Mouse (Mus musculus) macrophage (primary cell): ENCODE results near the gene Tmem251. TPM values are rescaled to one million over a fixed set of nuclear protein-coding genes. Genes with fewer than 3 reads are reported as not detected.

Source experiments
- H3K27ac ChIP-seq: fragments of 350-480 bp; formaldehyde crosslinking; 2 replicates; pipeline ENCODE4 v1.9.0; 2021
- H3K36me3 ChIP-seq: fragments of 350-480 bp; formaldehyde crosslinking; 2 replicates; pipeline ENCODE4 v1.9.0; 2021; ENCODE audit errors: inconsistent target
- H3K4me3 ChIP-seq: fragments of 350-480 bp; formaldehyde crosslinking; 2 replicates; pipeline ENCODE4 v1.9.0; 2021; ENCODE audit errors: inconsistent target
- H3K79me2 ChIP-seq: fragments of 350-480 bp; formaldehyde crosslinking; 2 replicates; pipeline ENCODE4 v1.9.0; 2021; ENCODE audit errors: inconsistent target
- WGBS: methylation state at CpG from one replicate; pipeline ENCODE4 v1.1.7; 2026; ENCODE audit warnings: inconsistent platforms; ENCODE audit not compliant: missing documents; 5-methylcytosine and 5-hydroxymethylcytosine counted together
- polyA plus RNA-seq: library from polyadenylated mRNA; stranded (reverse); fragments of 250-400 nt; gene quantifications from 3 replicates; pipeline ENCODE4 v1.2.4, GENCODE M21; 2018; ENCODE audit warnings: inconsistent platforms

Tmem251 gene
- polyA plus RNA-seq, 1 experiment from 2014 or later: 13.5 TPM

DNA sequence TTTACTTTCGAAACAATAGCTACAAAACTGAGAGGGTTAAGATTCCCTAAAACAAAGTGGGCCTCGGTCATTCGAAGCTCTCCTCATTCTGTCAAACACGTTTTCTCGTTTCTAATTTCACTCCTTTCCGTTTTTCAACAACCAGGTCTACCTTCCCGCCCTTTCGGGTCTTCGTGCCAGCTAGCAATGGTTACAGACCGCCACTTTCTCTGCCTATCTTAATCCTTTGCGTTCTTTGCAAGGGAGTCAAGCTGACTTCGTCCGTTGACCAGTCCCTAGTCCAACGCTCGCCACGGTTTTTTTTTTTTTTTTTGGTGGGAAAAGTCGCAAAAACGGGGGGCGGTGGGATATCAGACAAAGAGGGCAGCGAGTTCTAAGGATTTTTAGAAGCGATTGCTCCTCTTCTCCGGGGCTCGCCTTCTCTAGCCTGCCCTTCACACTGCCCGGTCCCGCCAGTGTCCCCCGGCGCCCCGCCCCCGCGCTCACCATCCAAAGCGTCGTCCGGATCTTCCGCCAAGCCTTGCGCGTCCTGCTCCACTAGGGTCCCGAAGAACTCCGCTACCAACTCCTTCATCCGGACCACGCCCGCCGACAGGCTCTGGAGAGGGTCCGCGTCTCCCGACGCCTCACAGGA lies 13.6 kb downstream of the Tmem251 start:
- Histone ChIP-seq H3K36me3 (peaks cover 6% of the 10 kb centered on the region; the same call in 1 of the 2 replicates), H3K79me2 (peaks cover 90% of the 10 kb centered on the region), H3K4me3 (peak overlapping the region; percentile 73), H3K27ac (peak overlapping the region; percentile 51)
- 3% methylated on average over 43 of the region's 46 CpGs for WGBS

DNA sequence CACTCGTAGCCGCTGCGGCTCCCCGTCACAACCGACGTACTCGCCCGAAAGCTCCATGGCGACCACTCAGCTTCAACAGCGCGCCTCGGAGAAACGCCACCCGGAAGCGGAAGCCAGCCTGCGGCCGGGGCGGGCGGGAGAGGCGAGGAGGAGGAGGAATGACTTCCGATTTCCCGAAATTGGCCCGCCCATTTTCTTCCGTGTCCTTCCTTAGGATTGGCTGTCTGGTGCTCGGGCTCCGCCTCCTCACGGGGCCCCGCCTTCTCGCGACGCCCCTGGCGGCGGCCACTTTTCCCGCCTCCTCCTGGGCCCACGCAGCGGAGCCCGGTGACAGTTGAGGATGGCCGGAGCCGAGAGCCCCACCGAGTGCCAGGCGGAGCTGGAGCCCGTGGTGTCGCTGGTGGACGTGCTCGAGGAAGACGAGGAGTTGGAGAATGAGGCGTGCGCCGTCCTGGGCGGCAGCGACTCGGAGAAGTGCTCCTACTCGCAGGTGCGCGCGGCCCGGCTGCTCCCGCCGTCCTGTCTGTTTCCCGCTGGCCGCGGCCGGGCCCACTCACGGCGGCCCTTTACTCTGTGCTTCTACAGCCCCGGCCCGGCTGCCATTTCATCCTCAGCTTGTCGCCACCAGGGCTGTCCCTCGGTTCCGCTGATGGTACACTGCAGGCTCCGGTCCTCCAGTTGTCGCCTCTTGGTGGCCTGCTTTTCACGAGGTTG lies 14.3 kb downstream of the Tmem251 start, which contains the start of the genes Gm28051, Gon7 and Ubr7:
Gene Gm28051 (minus strand): TSS at position 77 of the 714 bp plus-strand sequence.
Gene Gon7 (minus strand): TSS at position 115 of the 714 bp plus-strand sequence.
Gene Ubr7 (plus strand): TSS at position 279 of the 714 bp plus-strand sequence.
- Histone ChIP-seq H3K27ac (peak within 1 kb of the TSS; percentile 58), H3K79me2 (peaks cover 84% of the 10 kb centered on the region), H3K4me3 (peak within 1 kb of the TSS; percentile 90), H3K36me3 (peaks cover 11% of the 10 kb centered on the region; the same call in 1 of the 2 replicates)
- WGBS: under 1% methylated on average over 68 of the region's 73 CpGs

DNA sequence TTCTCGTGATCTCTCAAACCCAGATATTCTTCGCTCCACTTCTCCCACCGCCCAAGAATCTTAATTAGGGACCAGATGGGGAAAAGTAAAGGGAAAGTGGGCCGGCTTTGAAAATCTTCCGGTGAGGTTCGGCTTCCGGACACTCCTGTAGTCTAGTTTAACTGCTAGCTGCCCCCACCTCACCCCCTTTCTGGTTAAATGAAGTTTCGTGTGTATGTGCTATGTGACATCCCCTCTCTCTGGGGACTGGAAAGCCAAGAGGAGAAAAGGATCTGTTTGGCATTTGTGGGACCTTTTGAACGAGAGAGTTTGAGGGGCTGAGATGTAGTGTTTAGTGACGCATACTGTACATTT lies 14.8 kb downstream of the Tmem251 start, which contains the start of gene Gm20604:
Gene Gm20604 (minus strand): TSS at position 270 of the 354 bp plus-strand sequence.
- Histone ChIP-seq H3K79me2 (peaks cover 78% of the 10 kb centered on the region), H3K36me3 (peaks cover 11% of the 10 kb centered on the region; the same call in 1 of the 2 replicates), H3K4me3 (peak within 1 kb of the TSS; percentile 90), H3K27ac (peak within 1 kb of the TSS; percentile 58)
- WGBS: 0% methylated on average over 9 of the region's 10 CpGs

DNA sequence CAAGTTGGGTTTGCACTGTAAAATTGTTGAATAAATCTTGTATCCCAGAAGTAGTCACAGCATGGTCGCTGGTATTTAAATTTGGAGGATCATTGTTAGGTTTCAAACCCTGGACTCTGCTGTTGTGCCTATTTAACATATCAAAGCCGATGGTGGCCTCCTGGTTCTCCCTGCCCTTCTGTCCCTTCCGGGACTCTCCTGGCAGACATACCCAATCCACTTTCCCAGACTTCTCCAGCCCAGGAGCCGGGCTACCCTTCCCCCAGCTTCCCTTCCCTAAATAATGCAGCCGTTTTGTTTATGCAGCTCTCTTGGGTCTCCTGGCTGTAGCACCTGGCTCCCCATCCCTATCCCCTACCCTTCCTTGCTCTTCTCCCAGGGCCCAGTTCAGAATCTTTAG lies 15.4 kb downstream of the Tmem251 start:
- WGBS: 24% methylated on average over 5 of the region's 5 CpGs
- Histone ChIP-seq H3K79me2 (peaks cover 73% of the 10 kb centered on the region), H3K27ac (peak overlapping the region; percentile 58), H3K4me3 (peak overlapping the region; percentile 90), H3K36me3 (peaks cover 11% of the 10 kb centered on the region; the same call in 1 of the 2 replicates)

DNA sequence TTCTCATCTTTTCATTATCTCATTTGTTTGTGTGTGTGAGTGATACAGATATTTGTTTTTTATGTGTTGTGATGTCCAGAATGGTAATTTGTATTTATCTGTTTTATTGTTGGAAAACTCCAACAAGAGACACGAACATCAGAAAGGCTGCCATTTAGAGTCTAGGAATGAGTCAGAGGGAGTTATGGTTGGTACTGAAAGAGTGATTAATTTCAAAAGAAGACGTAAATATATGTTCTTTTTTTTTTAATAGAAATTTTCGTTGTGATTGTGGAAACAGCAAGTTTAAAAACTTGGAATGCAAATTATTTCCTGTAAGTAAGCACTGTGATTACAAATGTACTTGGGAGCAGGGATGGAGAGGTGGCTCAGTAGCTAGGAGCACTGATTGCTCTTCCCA lies 18.1 kb downstream of the Tmem251 start:
- H3K27ac ChIP-seq: no peak overlapping the region
- WGBS: 93% methylated on average over 3 of the region's 3 CpGs
- H3K4me3 ChIP-seq: no peak overlapping the region
- H3K36me3 ChIP-seq: peaks cover 33% of the 10 kb centered on the region
- H3K79me2 ChIP-seq: peaks cover 45% of the 10 kb centered on the region

DNA sequence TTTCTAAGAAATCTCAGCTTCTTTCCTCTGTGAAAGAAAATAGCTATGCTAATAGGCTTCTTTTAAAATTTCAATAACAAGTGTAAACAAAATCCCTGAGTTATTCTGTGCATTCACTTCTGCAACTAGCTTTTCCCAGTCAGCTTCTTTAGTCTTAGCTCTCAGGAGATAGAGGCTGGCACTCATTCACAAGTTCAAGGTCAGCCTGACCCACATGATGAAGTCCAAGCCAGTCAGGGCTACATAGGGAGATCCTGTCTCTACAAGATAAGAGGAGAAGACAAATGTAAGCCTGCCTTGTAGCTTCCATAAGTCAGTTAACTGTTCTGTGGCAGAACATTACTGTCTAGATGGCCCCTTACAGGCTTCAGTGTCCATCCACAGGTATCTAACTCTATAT lies 20.1 kb downstream of the Tmem251 start:
- no peak overlapping the region for H3K4me3 ChIP-seq

DNA sequence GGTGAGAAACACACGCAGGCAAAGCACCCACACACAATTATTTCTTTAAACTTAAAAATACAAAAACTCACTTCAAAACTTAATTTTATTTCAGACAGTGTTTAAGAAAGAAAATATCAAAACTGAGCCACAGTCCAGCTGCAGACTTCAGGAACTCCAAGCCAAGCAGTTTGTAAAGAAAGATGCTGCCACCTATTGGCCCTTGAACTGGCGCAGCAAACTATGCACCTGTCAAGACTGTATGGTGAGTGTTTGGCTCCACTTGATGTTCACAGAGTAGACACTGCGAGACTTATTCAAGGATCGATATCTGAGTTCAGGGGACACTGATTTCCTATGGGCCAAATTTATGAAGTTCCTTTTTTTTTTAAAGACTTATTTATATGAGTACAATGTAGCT lies 25.4 kb downstream of the Tmem251 start:
- peaks cover 90% of the 10 kb centered on the region for H3K36me3 ChIP-seq
- no peaks in the 10 kb centered on the region for H3K79me2 ChIP-seq
- no peak overlapping the region for H3K4me3 ChIP-seq
- no peak overlapping the region for H3K27ac ChIP-seq
- WGBS: 100% methylated on average over 3 of the region's 4 CpGs

More for the DNA sequence above, 20.1 kb downstream of the Tmem251 start:
- H3K36me3 ChIP-seq: peaks cover 53% of the 10 kb centered on the region
- H3K27ac ChIP-seq: no peak overlapping the region
- peaks cover 33% of the 10 kb centered on the region for H3K79me2 ChIP-seq

DNA sequence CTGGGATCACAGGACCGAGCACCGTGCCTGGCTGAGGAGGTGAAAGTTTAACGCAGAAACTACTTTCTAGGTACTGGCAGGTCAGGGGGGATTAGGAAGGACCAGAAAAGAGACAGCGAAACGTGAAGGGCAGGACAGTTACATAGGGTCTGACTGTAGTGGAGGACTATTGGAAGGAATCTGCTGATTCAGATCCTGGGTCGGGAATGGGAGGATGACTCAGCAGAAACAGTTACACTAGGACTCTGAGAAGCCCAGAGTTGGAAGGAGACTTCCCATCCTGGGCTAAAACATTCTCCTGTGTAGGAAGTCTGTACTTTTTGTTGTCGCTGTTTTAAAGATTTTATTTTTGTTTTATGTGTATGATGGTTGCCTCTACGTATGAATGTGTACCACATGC lies 28.0 kb downstream of the Tmem251 start:
- Histone ChIP-seq H3K36me3 (peaks cover 92% of the 10 kb centered on the region), H3K4me3 (no peak overlapping the region), H3K27ac (no peak overlapping the region), H3K79me2 (no peaks in the 10 kb centered on the region)
- WGBS: 98% methylated on average over 8 of the region's 8 CpGs

DNA sequence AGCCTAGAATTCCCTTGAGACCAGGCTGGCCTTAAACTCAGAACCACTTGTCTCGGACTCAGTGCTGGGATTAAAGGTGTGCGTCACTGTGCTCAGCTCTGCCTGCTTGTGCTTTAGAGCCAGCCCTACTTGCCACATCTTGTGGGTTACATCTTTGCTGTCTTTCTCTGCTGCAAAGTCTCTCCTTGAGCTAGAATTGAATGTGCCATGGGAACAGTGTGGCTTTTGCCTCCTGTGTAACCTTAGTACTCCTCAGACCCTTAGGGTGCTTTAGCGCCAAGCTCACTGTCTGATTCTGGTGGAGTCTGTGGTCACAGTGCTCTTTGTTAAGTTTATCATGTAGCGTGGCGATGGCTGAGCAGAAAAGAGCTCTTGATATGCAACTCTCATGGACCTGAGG lies 29.1 kb downstream of the Tmem251 start:
- Histone ChIP-seq H3K4me3 (no peak overlapping the region), H3K79me2 (no peaks in the 10 kb centered on the region), H3K36me3 (peaks cover 81% of the 10 kb centered on the region), H3K27ac (no peak overlapping the region)
- WGBS: 97% methylated on average over 5 of the region's 5 CpGs

DNA sequence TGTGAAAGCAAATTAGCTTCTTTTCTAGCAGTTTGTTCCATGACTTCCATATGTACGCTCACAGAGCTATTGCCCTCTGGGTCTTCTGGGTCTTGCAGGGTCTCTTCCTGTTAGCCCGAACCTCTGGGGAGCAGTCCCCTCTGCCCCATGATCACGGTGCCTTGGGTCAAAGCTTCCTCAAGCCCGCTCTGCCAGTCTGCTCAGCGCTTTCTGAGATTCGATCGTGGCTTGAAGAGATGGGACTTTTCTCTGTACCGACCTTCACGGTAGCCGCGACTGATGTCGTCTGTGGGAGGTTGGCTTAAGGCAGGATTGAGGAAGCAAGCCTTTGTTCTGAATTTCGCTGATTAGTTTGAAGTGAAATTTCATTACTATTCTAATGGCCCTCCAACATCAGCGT lies 32.5 kb downstream of the Tmem251 start:
- Histone ChIP-seq H3K4me3 (no peak overlapping the region), H3K79me2 (no peaks in the 10 kb centered on the region), H3K36me3 (peaks cover 53% of the 10 kb centered on the region), H3K27ac (no peak overlapping the region)
- 92% methylated on average over 14 of the region's 14 CpGs for WGBS

DNA sequence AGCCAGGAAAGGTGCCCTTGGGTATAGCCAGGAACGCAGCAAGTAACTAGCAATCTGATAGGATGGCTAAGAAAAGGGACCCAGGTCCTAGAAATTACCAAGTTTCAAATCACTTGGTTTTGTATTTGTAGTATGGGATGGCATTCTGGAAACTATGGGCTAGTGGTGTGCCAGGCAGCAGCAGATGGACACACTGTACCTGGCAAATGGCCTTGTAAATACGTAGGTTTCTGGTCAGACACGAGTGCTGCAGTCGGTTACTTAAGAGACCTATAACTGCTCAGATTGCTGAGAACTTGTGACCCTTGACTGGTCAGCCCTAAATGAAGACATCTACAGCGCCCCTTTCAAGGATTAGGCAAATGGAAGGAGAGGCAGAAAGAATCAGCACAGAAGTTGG lies 34.6 kb downstream of the Tmem251 start:
- Histone ChIP-seq H3K4me3 (no peak overlapping the region), H3K27ac (no peak overlapping the region), H3K36me3 (peaks cover 31% of the 10 kb centered on the region; the same call in 1 of the 2 replicates), H3K79me2 (no peaks in the 10 kb centered on the region)
- 96% methylated on average over 5 of the region's 5 CpGs for WGBS

DNA sequence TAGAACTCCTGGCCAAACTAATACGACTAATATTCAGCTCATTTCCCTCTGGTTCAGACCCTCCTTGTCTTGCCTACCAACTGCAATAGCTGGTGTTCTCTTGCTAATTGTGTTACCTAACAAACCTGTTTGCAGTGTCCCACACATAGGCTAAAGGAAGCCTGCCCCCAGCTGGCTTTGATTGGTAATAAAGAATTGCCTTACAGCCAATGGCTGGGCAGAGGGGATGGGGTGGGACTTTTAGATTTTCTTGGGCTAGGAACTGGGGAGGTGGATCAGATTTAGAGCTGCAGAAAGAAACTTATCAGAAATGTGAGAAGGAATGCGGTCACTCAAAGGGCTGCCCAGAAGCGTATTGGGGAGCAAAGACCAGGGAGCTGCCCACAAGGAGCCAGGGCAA lies 35.9 kb downstream of the Tmem251 start:
- Histone ChIP-seq H3K79me2 (no peaks in the 10 kb centered on the region), H3K36me3 (peaks cover 20% of the 10 kb centered on the region; the same call in 1 of the 2 replicates), H3K27ac (no peak overlapping the region), H3K4me3 (no peak overlapping the region)
- 93% methylated on average over 3 of the region's 3 CpGs for WGBS

DNA sequence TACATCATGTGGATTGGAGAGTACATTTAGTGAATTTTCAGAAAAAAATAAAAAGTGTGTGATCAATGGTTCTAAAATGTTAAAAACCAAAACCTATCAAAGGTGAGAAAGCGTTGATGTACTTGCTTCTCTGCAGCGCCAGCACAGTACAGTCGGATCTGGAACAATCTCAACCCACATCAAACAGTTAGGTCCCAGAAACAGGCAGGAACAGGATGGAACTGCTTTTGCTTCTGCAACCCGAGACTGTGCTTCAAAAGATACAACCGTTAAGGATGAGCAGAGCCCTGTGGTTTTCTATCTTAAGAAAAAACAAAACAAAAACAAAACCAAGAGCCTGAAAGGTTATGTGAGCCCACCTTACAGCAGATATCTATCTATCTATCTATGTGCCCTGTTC lies 39.3 kb downstream of the Tmem251 start:
- Histone ChIP-seq H3K27ac (no peak overlapping the region), H3K36me3 (peaks cover 28% of the 10 kb centered on the region), H3K4me3 (no peak overlapping the region), H3K79me2 (no peaks in the 10 kb centered on the region)
- 94% methylated on average over 5 of the region's 5 CpGs for WGBS

DNA sequence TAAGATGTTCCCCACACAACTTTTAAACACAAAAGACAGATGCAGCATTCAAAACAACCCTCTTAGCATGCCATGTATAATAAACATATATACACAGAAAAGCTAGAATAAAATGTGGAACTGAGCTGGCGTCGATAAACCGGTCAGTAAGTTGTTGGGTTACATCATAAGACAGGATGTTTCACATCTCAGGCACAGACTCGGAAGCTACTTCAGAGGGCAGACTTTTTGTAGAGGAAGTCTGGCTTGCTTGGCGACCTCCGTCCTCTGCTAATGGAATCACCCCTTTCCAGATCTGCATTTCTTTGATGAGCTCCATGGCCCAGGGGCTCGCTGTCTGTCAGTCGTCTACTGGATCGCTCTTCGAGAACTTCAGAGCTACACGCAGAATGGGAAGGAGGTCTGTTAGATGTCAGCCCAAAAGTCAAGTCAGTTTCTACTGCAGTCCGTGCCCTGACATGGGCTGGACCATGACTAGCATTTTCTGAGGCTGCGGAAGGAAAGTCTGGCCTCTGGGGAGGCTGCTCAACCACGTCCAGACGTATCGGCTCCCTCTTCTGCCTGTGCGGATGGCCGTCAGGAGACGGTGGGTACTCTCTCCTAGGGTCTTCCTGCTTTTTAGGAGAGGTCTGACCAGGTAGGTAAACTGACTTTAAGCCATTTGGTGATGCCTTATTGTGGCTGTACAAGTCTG lies 41.5 kb downstream of the Tmem251 start:
- H3K4me3 ChIP-seq: no peak overlapping the region
- WGBS: 71% methylated on average over 19 of the region's 19 CpGs
- no peak overlapping the region for H3K27ac ChIP-seq
- H3K79me2 ChIP-seq: no peaks in the 10 kb centered on the region
- H3K36me3 ChIP-seq: peaks cover 47% of the 10 kb centered on the region

DNA sequence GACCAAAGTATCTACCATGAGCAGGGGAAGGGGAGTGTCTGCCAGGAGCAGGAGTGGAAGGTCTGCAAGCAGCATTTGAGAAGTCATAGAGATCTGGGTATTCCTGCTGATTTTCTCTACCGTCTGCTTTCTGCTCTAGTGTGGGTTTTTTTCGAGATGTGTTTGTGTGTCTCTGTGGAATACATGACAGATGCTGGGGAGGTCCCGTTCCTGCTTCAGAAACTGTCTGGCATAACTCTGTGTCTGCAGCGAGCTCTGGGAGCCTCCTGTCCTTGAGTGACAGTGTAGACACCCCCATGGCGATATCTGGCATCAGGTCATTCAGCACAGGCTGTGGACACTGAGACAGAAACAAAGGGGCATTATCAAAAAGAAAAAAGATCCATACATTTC lies 42.0 kb downstream of the Tmem251 start:
- no peaks in the 10 kb centered on the region for H3K79me2 ChIP-seq
- no peak overlapping the region for H3K27ac ChIP-seq
- 94% methylated on average over 5 of the region's 5 CpGs for WGBS
- H3K36me3 ChIP-seq: peaks cover 52% of the 10 kb centered on the region
- no peak overlapping the region for H3K4me3 ChIP-seq
